Mouse (Mus musculus): ENCODE measurements around the gene Kat14. TPM values are rescaled to one million over a fixed set of nuclear protein-coding genes. Genes with fewer than 3 reads are reported as not detected.

Gene Kat14
- 23.6 TPM for polyA plus RNA-seq (2014; fragmentation: Illumina TruSeq; extraction: RNeasy Lipid Tissue Mini Kit (QIAGEN cat#74804); ENCODE audit: low read depth, low replicate concordance)

DNA sequence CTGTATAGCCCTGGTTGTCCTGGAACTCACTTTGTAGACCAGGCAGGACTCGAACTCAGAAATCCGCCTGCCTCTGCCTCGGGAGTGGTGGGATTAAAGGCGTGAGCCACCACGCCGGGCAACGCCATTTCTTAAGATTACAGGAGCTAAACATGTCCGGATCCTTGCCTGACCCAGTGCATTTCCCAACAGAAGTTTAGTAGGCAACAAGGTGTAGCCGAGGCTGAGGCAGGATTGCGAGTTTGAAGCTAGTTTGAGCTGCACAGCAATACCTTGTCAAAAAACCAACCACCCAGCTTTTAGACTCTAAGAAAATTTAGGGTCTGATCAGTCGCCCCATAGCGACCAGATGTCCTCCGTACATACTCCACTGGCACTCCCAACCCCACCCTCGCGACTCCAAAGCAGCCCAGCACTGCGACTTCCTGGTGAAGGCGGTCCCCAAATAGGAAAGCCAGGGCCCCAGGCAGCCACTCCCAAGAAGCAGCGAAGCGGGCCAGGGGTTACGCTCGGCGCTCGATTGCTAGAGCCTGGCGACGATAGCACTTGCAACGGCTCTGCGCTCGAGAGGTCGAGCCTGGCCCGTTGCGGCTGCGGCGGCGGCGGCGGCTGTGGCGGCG is at the start of gene Kat14, which contains the start of gene Pet117:
Kat14 (plus strand) TSS at position 584 of the 620 bp plus-strand sequence.
Pet117 (plus strand) TSS at position 597 of the 620 bp plus-strand sequence.

GRCm38 (mm10) chr2:144331401-144332302 is 37.1 kb upstream of the Kat14 start, which contains the start of gene Ovol2:
Gene Ovol2, minus strand, starts transcription at chr2:144332146.

Other genes starting within 250 kb of the Kat14 start
- 19.0 TPM for gene Mgme1, start 98.3 kb upstream of the Kat14 start, polyA plus RNA-seq (2014; fragmentation: Illumina TruSeq; extraction: RNeasy Lipid Tissue Mini Kit (QIAGEN cat#74804); ENCODE audit: low read depth, low replicate concordance)
- gene Snx5, start 98.1 kb upstream of the Kat14 start, polyA plus RNA-seq (2014; fragmentation: Illumina TruSeq; extraction: RNeasy Lipid Tissue Mini Kit (QIAGEN cat#74804); ENCODE audit: low read depth, low replicate concordance): 186 TPM
- 2.9 TPM for gene Ovol2, start 36.8 kb upstream of the Kat14 start, polyA plus RNA-seq (2014; fragmentation: Illumina TruSeq; extraction: RNeasy Lipid Tissue Mini Kit (QIAGEN cat#74804); ENCODE audit: low read depth, low replicate concordance)
- not detected for gene Pet117, start within 50 bp of the Kat14 start, polyA plus RNA-seq (2014; fragmentation: Illumina TruSeq; extraction: RNeasy Lipid Tissue Mini Kit (QIAGEN cat#74804); ENCODE audit: low read depth, low replicate concordance)
- gene Dzank1, start 158.4 kb downstream of the Kat14 start, polyA plus RNA-seq (2014; fragmentation: Illumina TruSeq; extraction: RNeasy Lipid Tissue Mini Kit (QIAGEN cat#74804); ENCODE audit: low read depth, low replicate concordance): 3.2 TPM
- 12.4 TPM for gene Polr3f, start 158.7 kb downstream of the Kat14 start, polyA plus RNA-seq (2014; fragmentation: Illumina TruSeq; extraction: RNeasy Lipid Tissue Mini Kit (QIAGEN cat#74804); ENCODE audit: low read depth, low replicate concordance)
- gene Rbbp9, start 181.9 kb downstream of the Kat14 start, polyA plus RNA-seq (2014; fragmentation: Illumina TruSeq; extraction: RNeasy Lipid Tissue Mini Kit (QIAGEN cat#74804); ENCODE audit: low read depth, low replicate concordance): 32.7 TPM
- gene Sec23b, start 187.2 kb downstream of the Kat14 start, polyA plus RNA-seq (2014; fragmentation: Illumina TruSeq; extraction: RNeasy Lipid Tissue Mini Kit (QIAGEN cat#74804); ENCODE audit: low read depth, low replicate concordance): 79.1 TPM
- gene Smim26, start 225.1 kb downstream of the Kat14 start, polyA plus RNA-seq (2014; fragmentation: Illumina TruSeq; extraction: RNeasy Lipid Tissue Mini Kit (QIAGEN cat#74804); ENCODE audit: low read depth, low replicate concordance): 42.8 TPM
- 26.1 TPM for gene Dtd1, start 230.9 kb downstream of the Kat14 start, polyA plus RNA-seq (2014; fragmentation: Illumina TruSeq; extraction: RNeasy Lipid Tissue Mini Kit (QIAGEN cat#74804); ENCODE audit: low read depth, low replicate concordance)